Mouse (Mus musculus): ENCODE measurements at regions not wholly inside any gene's neighbourhood (a gene's known extent, or its start where the extent isn't known, plus 50 kb on each side); places are given as distances from the start of the nearest gene placed in this dataset.

DNA sequence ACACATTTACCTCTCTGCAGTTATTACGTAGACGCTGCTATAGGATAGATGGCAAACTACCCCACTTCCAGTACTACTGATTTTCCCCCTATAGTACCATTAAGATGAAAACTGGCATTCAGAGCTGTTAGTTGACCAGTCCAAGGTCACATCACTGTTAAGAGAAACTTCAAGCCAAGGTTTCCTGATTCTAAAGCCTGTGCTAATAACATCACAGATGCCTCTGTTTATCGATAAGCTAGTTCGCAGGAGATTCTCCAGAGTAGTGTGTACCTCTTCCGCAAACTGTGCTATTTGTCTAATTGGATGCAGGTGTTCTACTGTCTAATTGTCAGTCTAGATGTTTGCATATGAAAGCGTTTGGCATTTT is 186.9 kb upstream of the Gm11146 start:
- Histone ChIP-seq H3K27ac (replicated peaks) (peak overlapping the region; percentile 95), H3K27me3 (no peaks in the 10 kb centered on the region), H3K4me2 (peak overlapping the region; percentile 51), H3K36me3 (no peaks in the 10 kb centered on the region), H3K9me3 (no peaks in the 10 kb centered on the region), H3K4me1 (replicated peaks) (peaks cover 28% of the 10 kb centered on the region), H3K4me3 (no peak overlapping the region), H3K9ac (peak overlapping the region; percentile 37; the same call in 1 of the 2 replicates)
- ATAC-seq (ENCODE audit: low FRiP score, low read depth): no peak
- WGBS: 62% methylated on average over 6 of the region's 6 CpGs

DNA sequence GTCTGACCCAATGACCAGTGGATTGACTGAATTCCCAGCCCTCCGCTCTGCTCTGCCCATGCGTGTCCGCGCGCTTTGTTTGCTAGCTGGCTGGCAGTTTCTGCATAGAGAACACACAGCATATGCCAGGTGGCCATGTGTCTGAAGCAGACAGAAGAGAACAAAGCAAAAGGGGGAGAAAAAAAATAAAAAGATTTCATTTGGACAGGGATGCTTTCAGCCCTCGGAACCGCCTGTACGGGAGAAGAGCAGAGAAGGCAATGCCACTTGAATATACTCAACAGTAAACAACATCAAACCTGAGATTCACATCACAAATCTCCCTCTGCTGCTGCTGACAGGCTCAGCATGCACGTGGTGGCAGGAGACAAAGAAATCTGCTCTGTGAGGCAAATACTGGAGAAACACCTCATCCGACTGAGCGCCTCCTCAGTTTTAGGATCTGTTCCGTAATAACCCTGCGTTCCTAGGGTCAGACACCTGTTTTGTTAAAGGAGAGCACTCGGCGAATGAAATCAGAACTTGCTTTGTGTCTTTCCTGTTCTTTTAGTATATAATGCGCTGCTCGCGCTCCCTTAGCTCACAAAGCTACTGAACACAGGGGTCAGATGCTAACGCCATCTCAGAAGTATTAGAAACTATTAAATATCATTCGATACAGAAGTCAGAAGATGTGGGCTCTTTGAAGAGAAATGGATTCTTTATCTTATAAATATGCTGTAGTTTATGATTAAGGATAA is 186.3 kb upstream of the Gm11146 start:
- peak; percentile 93 for ATAC-seq (ENCODE audit: low FRiP score, low read depth)

DNA sequence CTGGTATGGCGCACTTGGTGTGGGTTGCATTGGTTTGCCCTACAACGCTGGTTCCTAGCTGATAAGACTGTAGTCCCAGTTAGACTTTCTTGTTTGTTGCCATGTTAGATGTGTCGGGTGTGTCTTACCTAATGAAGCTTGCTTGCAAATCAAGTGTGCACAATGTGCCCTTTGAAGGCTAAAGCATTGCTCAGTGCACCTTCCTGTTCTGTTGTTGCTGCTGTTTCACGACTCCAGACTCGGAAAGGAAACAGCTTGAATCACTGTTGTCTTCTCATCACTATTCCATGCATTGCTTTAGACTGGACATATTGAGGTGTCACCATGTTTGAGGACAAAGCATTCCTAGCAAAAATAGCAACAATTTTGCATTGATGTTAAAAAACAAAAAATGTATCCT is 185.1 kb upstream of the Gm11146 start:
- Histone ChIP-seq H3K36me3 (no peaks in the 10 kb centered on the region), H3K27ac (replicated peaks) (peak overlapping the region; percentile 57), H3K4me2 (no peak overlapping the region), H3K4me3 (no peak overlapping the region), H3K9ac (no peak overlapping the region), H3K27me3 (no peaks in the 10 kb centered on the region), H3K4me1 (replicated peaks) (peaks cover 28% of the 10 kb centered on the region), H3K9me3 (no peaks in the 10 kb centered on the region)
- 76% methylated on average over 5 of the region's 5 CpGs for WGBS
- ATAC-seq (ENCODE audit: low FRiP score, low read depth): no peak

More for the DNA sequence above, 186.3 kb upstream of the Gm11146 start:
- Histone ChIP-seq H3K4me3 (peak overlapping the region; percentile 6; the same call in 1 of the 2 replicates), H3K4me1 (replicated peaks) (peaks cover 28% of the 10 kb centered on the region), H3K27ac (replicated peaks) (peak overlapping the region; percentile 95), H3K27me3 (no peaks in the 10 kb centered on the region), H3K9ac (peak overlapping the region; percentile 37), H3K4me2 (peak overlapping the region; percentile 51), H3K9me3 (no peaks in the 10 kb centered on the region), H3K36me3 (no peaks in the 10 kb centered on the region)
- WGBS: 28% methylated on average over 20 of the region's 20 CpGs

GRCm38 (mm10) chr16:77779019-77779418 is 177.1 kb upstream of the Gm11146 start:
- no peaks in the 10 kb centered on the region for H3K9me3 ChIP-seq
- WGBS: 71% methylated on average over 1 of the region's 1 CpGs
- H3K4me2 ChIP-seq: no peak overlapping the region
- no peak overlapping the region for H3K4me3 ChIP-seq
- H3K27ac ChIP-seq (replicated peaks): no peak overlapping the region
- no peaks in the 10 kb centered on the region for H3K4me1 ChIP-seq (replicated peaks)
- H3K9ac ChIP-seq: no peak overlapping the region
- ATAC-seq (ENCODE audit: low FRiP score, low read depth): no peak
- H3K36me3 ChIP-seq: no peaks in the 10 kb centered on the region
- H3K27me3 ChIP-seq: no peaks in the 10 kb centered on the region

DNA sequence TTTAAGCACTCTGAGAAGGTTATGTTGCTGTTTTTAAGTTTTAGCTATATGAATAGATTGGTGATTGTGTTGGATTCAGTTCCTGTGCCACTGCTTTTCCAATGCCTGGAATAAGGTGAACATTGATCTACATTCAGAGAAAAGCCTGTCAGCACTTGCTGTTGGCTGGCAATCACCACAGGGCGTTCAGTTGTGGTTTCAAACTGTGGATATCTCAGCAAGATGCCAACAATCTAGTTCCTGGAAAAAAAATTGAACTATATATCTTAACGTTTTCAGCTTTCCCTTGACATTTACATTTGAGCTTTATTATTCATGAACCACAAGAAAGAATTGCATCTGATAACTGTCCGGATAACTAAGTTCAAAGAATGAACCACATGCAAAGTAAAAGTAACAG is 170.2 kb upstream of the Gm11146 start:
- ATAC-seq (ENCODE audit: low FRiP score, low read depth): no peak
- H3K27ac ChIP-seq (replicated peaks): no peak overlapping the region
- H3K9ac ChIP-seq: no peak overlapping the region
- 72% methylated on average over 3 of the region's 3 CpGs for WGBS
- H3K9me3 ChIP-seq: no peaks in the 10 kb centered on the region
- H3K4me3 ChIP-seq: no peak overlapping the region
- no peak overlapping the region for H3K4me2 ChIP-seq
- H3K36me3 ChIP-seq: no peaks in the 10 kb centered on the region
- no peaks in the 10 kb centered on the region for H3K4me1 ChIP-seq (replicated peaks)
- no peaks in the 10 kb centered on the region for H3K27me3 ChIP-seq

GRCm38 (mm10) chr16:77760926-77761347 is 159.0 kb upstream of the Gm11146 start:
- Histone ChIP-seq H3K27ac (replicated peaks) (peak overlapping the region; percentile 88), H3K27me3 (no peaks in the 10 kb centered on the region), H3K9ac (no peak overlapping the region), H3K4me1 (replicated peaks) (peaks cover 21% of the 10 kb centered on the region), H3K9me3 (no peaks in the 10 kb centered on the region), H3K4me3 (no peak overlapping the region), H3K36me3 (no peaks in the 10 kb centered on the region), H3K4me2 (peak overlapping the region; percentile 46; the same call in 1 of the 2 replicates)
- WGBS: 65% methylated on average over 4 of the region's 4 CpGs
- 0 out of 2 replicates have a peak, but pooled peaks have one; percentile 27 for ATAC-seq (ENCODE audit: low FRiP score, low read depth)

DNA sequence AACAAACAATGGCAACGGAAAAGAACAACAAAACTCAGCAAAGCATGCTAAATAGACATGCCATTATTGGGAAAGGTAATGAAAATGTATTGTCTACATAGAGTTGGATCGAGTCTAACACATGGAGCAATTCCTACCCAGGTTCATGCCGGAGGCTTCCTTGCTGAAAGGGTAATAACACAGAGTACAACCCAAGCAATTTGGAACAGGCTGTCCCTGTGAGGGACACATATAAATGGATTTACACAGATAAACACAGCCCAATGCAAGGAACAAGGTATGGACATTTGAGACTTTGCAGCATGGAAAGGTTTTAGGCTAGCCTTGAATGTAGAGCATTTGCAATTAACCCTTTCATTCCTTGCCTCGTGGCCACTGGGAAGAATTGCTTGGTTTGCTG is 158.6 kb upstream of the Gm11146 start:
- Histone ChIP-seq H3K4me1 (replicated peaks) (peaks cover 21% of the 10 kb centered on the region), H3K27ac (replicated peaks) (peak overlapping the region; percentile 88), H3K4me3 (no peak overlapping the region), H3K27me3 (no peaks in the 10 kb centered on the region), H3K9ac (no peak overlapping the region), H3K9me3 (no peaks in the 10 kb centered on the region), H3K4me2 (peak overlapping the region; percentile 46), H3K36me3 (no peaks in the 10 kb centered on the region)
- WGBS: 45% methylated on average over 4 of the region's 4 CpGs
- ATAC-seq (ENCODE audit: low FRiP score, low read depth): peak; percentile 72

DNA sequence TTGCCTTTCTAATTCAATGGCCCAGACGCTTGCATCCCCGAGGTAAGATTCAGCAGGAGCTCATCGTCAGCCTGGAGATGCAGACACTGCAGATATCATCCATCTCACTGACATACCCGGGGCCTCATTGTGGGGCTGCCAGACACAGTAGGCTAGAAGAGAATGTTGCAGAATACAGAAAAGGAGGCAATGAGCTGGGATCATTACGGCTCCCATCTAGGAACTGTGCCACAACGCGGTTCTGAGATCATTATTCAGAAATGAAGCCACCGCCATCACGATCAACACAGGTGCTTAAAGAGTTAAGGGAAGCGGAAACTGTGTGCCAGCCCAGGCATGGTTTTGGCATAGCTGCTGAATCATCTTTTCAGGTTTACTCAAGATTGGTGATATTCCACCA is 158.1 kb upstream of the Gm11146 start:
- H3K27ac ChIP-seq (replicated peaks): peak overlapping the region; percentile 88
- H3K36me3 ChIP-seq: no peaks in the 10 kb centered on the region
- H3K27me3 ChIP-seq: no peaks in the 10 kb centered on the region
- no peaks in the 10 kb centered on the region for H3K9me3 ChIP-seq
- ATAC-seq (ENCODE audit: low FRiP score, low read depth): peak; percentile 97
- peak overlapping the region; percentile 46 for H3K4me2 ChIP-seq
- peaks cover 21% of the 10 kb centered on the region for H3K4me1 ChIP-seq (replicated peaks)
- H3K4me3 ChIP-seq: peak overlapping the region; percentile 15; the same call in 1 of the 2 replicates
- H3K9ac ChIP-seq: peak overlapping the region; percentile 21; the same call in 1 of the 2 replicates
- WGBS: 21% methylated on average over 10 of the region's 10 CpGs

- H3K27ac ChIP-seq (replicated peaks): no peak overlapping the region
- H3K4me1 ChIP-seq (replicated peaks): peaks cover 6% of the 10 kb centered on the region; the same call in 1 of the 2 replicates
- 84% methylated on average over 6 of the region's 6 CpGs for WGBS
- ATAC-seq (ENCODE audit: low FRiP score, low read depth): no peak
- H3K4me3 ChIP-seq: no peak overlapping the region
- no peaks in the 10 kb centered on the region for H3K36me3 ChIP-seq
- H3K27me3 ChIP-seq: no peaks in the 10 kb centered on the region
- no peaks in the 10 kb centered on the region for H3K9me3 ChIP-seq
- no peak overlapping the region for H3K4me2 ChIP-seq
- no peak overlapping the region for H3K9ac ChIP-seq
Measured at GRCm38 (mm10) chr16:77754882-77755281, 153.0 kb upstream of the Gm11146 start.

- Histone ChIP-seq H3K4me2 (no peak overlapping the region), H3K4me1 (replicated peaks) (no peaks in the 10 kb centered on the region), H3K4me3 (no peak overlapping the region), H3K9ac (no peak overlapping the region), H3K9me3 (no peaks in the 10 kb centered on the region), H3K36me3 (no peaks in the 10 kb centered on the region), H3K27ac (replicated peaks) (no peak overlapping the region), H3K27me3 (no peaks in the 10 kb centered on the region)
- 87% methylated on average over 2 of the region's 2 CpGs for WGBS
- ATAC-seq (ENCODE audit: low FRiP score, low read depth): no peak
Measured at GRCm38 (mm10) chr16:77749474-77749873, 147.6 kb upstream of the Gm11146 start.

DNA sequence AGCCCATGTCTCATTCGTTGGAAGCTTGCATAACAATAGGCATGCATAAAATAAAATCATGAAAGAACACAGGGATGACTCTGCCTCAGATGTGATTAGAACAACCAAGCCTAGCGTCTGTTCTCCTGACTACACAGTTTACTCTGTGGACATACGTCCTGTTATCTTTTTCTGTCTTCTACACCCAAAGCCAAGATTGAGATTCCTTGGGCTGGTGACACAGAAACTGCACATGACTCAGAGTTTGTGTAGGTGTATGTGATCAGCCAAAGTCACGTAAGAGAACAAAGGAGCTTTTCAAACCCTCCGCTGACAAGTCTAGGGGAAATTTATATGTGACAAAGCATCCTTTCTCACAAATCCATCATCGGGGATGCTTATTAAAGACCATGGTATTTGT is 141.9 kb upstream of the Gm11146 start:
- no peak overlapping the region for H3K4me2 ChIP-seq
- ATAC-seq (ENCODE audit: low FRiP score, low read depth): no peak
- no peak overlapping the region for H3K27ac ChIP-seq (replicated peaks)
- no peaks in the 10 kb centered on the region for H3K9me3 ChIP-seq
- H3K4me1 ChIP-seq (replicated peaks): no peaks in the 10 kb centered on the region
- H3K4me3 ChIP-seq: no peak overlapping the region
- no peak overlapping the region for H3K9ac ChIP-seq
- 84% methylated on average over 6 of the region's 6 CpGs for WGBS
- no peaks in the 10 kb centered on the region for H3K27me3 ChIP-seq
- H3K36me3 ChIP-seq: no peaks in the 10 kb centered on the region

DNA sequence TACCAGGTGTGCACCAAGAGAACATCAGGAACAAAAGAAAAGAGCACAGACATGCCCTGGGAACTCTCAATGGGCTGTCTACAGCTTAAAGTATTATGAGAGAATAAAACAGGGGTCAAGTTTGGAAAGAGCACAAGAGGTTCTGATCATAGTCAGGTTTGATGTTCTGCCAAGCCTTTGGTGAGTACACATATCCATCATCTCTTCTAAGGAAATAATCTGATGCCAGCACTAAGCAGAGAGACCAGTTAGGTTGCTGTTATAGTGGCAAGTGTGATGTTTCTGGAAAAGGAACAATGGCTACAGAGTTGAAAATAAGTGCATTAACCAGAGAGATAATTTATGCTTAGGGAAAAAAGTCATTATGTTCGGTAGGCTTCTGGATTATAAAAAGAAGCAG is 136.9 kb upstream of the Gm11146 start:
- no peak for ATAC-seq (ENCODE audit: low FRiP score, low read depth)
- Histone ChIP-seq H3K9me3 (no peaks in the 10 kb centered on the region), H3K36me3 (0 out of 2 replicates have a peak, but pooled peaks cover 2% of the 10 kb centered on the region), H3K4me1 (replicated peaks) (no peaks in the 10 kb centered on the region), H3K4me3 (no peak overlapping the region), H3K9ac (no peak overlapping the region), H3K27ac (replicated peaks) (no peak overlapping the region), H3K4me2 (no peak overlapping the region), H3K27me3 (no peaks in the 10 kb centered on the region)
- 49% methylated on average over 1 of the region's 1 CpGs for WGBS

GRCm38 (mm10) chr16:77719377-77719776 is 117.5 kb upstream of the Gm11146 start:
- ATAC-seq (ENCODE audit: low FRiP score, low read depth): no peak
- 97% methylated on average over 2 of the region's 2 CpGs for WGBS
- H3K4me2 ChIP-seq: no peak overlapping the region
- H3K4me1 ChIP-seq (replicated peaks): no peaks in the 10 kb centered on the region
- no peak overlapping the region for H3K27ac ChIP-seq (replicated peaks)
- H3K36me3 ChIP-seq: no peaks in the 10 kb centered on the region
- no peaks in the 10 kb centered on the region for H3K27me3 ChIP-seq
- no peak overlapping the region for H3K9ac ChIP-seq
- no peaks in the 10 kb centered on the region for H3K9me3 ChIP-seq
- H3K4me3 ChIP-seq: no peak overlapping the region
